Mouse (Mus musculus): Measurements from ENCODE around the gene Cmya5.

DNA sequence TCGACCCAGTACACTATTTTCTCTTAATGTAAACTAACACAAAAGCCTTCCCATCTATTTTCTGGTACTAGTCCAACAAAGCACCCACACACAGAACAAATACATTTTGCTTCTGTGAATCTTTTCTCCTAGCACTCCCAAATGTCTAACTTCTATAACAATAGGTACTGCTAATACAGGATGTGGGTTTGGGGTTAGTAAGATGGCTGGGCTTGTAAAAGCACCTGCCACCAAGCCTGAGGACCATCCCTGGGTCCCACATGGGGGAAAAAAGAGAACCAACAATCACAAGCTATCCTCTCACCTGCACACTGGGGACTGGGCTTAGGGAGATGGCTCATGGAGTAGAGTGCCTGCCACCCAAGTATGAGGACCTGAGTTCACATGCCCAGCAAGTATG, 8.8 kb upstream of the Cmya5 start:
- TF ChIP-seq CTCF (IDR thresholded peaks at IDR 0.05; ENCODE audit: control insufficient read depth, insufficient read depth, low read length) (no peak), POLR2A (IDR thresholded peaks at IDR 0.05; ENCODE audit: borderline replicate concordance, control insufficient read depth, low read depth, low read length) (no peak)

All from bone marrow, adult 2 months (tissue).